Mouse (Mus musculus) megakaryocyte, embryonic 14.5 days (primary cell): Measurements from ENCODE around the gene Snap29. TPM values are rescaled to one million over a fixed set of nuclear protein-coding genes. Genes with fewer than 3 reads are reported as not detected.

Experiments
- H3K27me3 ChIP-seq: replicated peaks from 2 replicates; pipeline ENCODE3; 2012; ENCODE audit warnings: inconsistent platforms
- H3K36me3 ChIP-seq: replicated peaks from 2 replicates; pipeline ENCODE3; 2012; ENCODE audit warnings: low read length, inconsistent platforms, mixed read lengths
- H3K4me1 ChIP-seq: 2 replicates; pipeline ENCODE4 v1.6.1; 2012; ENCODE audit warnings: inconsistent platforms
- H3K4me3 ChIP-seq: replicated peaks from 2 replicates; pipeline ENCODE3; 2012; ENCODE audit warnings: moderate library complexity, mild to moderate bottlenecking, inconsistent platforms
- H3K9me3 ChIP-seq: 2 replicates; pipeline ENCODE4 v1.6.1; 2012; ENCODE audit warnings: inconsistent platforms
- FLI1 ChIP-seq: IDR thresholded peaks from 2 replicates; pipeline ENCODE4 v1.6.1; 2012; ENCODE audit warnings: low read length, inconsistent platforms, mixed read lengths
- GATA1 ChIP-seq: IDR thresholded peaks from 3 replicates; pipeline ENCODE4 v1.6.1; 2012; ENCODE audit warnings: mixed read lengths, low read length, inconsistent platforms, borderline replicate concordance
- polyA plus RNA-seq: library from polyadenylated mRNA; stranded (reverse); fragments of >175 nt; gene quantifications from 2 replicates; pipeline ENCODE4 v1.2.3, GENCODE M21; 2012; ENCODE audit warnings: low replicate concordance; ENCODE audit not compliant: insufficient read depth

Gene Snap29
- polyA plus RNA-seq, 1 experiment, result 6.3 TPM

GRCm38 (mm10) chr16:17410209-17410608 lies 4.4 kb downstream of the Snap29 start:
- H3K4me1 ChIP-seq, result peaks cover 65% of the 10 kb centered on the region
- H3K36me3 ChIP-seq, result peaks cover 55% of the 10 kb centered on the region
- peaks cover under 1% of the 10 kb centered on the region for H3K9me3 ChIP-seq
- TF ChIP-seq FLI1 (no peak), GATA1 (no peak)
- H3K4me3 ChIP-seq, result peak overlapping the region; percentile 90
- H3K27me3 ChIP-seq, result no peaks in the 10 kb centered on the region

- H3K27me3 ChIP-seq, result no peaks in the 10 kb centered on the region
- H3K36me3 ChIP-seq, result peaks cover 94% of the 10 kb centered on the region
- TF ChIP-seq FLI1, result no peak
- no peak for TF ChIP-seq GATA1
- H3K9me3 ChIP-seq, result no peaks in the 10 kb centered on the region
- H3K4me3 ChIP-seq, result no peak overlapping the region
- H3K4me1 ChIP-seq, result peaks cover 28% of the 10 kb centered on the region
These were observed 17.2 kb downstream of the Snap29 start for GRCm38 (mm10) chr16:17423021-17423420.

GRCm38 (mm10) chr16:17432576-17432975 lies 26.8 kb downstream of the Snap29 start:
- Histone ChIP-seq H3K9me3 (no peaks in the 10 kb centered on the region), H3K4me1 (peaks cover 13% of the 10 kb centered on the region), H3K27me3 (peaks cover 2% of the 10 kb centered on the region), H3K36me3 (peaks cover 50% of the 10 kb centered on the region), H3K4me3 (no peak overlapping the region)
- no peak for TF ChIP-seq FLI1
- TF ChIP-seq GATA1, result no peak

DNA sequence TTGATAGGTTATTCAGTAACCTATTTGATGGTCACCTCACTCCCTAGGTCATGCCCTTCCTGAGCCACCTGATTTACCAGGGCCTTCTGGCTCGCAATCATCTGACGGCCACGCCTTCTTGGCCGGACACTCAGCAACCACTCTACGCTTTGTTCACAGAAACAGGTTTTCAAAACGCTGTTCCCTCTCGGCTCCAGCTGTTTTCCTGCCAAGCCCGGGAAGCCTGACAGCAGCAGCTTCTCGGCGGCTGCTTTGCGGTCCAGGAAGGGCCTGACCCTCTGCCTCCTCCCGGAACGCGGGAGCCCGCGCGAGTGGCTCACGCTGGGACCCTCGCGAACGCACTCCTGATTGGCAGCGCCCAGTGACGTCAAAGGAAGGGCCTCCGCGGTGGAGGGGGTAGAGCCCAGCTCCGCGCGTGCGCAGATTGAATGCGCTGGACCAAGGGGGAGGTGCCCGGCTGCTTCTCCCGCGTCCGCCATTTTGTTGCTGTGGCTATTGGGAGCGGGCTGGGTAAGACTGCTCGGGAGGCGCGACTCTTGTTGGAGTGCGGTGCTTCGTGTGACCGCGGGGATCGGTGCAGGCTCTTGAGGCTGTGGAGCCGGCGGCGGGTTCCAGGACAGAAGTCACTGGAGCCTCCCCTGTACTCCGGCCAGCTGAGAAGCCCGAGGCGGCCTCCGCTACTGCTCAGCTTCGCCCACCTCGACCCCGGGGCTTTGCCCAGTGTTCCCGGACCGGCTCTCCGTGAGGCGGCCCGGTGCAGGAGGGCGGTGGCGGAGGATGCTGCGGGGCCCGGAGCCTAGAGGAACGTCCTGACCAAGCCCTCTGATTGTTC lies 46.0 kb downstream of the Snap29 start, which contains the start of gene Crkl:
Crkl (plus strand) TSS at position 447 of the 832 bp plus-strand sequence.
- Histone ChIP-seq H3K4me1 (peaks cover 30% of the 10 kb centered on the region), H3K36me3 (peaks cover 18% of the 10 kb centered on the region), H3K9me3 (peaks cover 2% of the 10 kb centered on the region), H3K27me3 (peaks cover 3% of the 10 kb centered on the region), H3K4me3 (peak within 1 kb of the TSS; percentile 100)
- TF ChIP-seq GATA1 (no peak), FLI1 (no peak)

DNA sequence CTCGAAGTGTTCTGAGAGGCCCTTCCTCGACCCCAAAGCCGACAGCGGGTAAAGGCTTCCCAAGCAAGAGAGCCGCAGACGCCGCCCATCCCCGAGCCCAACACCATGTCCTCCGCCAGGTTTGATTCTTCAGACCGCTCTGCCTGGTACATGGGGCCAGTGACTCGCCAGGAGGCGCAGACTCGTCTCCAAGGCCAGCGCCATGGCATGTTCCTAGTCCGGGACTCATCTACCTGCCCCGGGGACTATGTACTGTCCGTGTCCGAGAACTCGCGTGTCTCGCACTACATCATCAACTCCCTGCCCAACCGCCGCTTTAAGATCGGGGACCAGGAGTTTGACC lies 46.6 kb downstream of the Snap29 start:
- no peak for TF ChIP-seq FLI1
- TF ChIP-seq GATA1, result no peak
- H3K4me3 ChIP-seq, result peak overlapping the region; percentile 100
- no peaks in the 10 kb centered on the region for H3K9me3 ChIP-seq
- peaks cover 3% of the 10 kb centered on the region for H3K27me3 ChIP-seq
- H3K4me1 ChIP-seq, result peaks cover 36% of the 10 kb centered on the region
- peaks cover 24% of the 10 kb centered on the region for H3K36me3 ChIP-seq

- H3K9me3 ChIP-seq, result no peaks in the 10 kb centered on the region
- H3K4me1 ChIP-seq, result peaks cover 70% of the 10 kb centered on the region
- no peak overlapping the region for H3K4me3 ChIP-seq
- H3K36me3 ChIP-seq, result peaks cover 51% of the 10 kb centered on the region
- no peaks in the 10 kb centered on the region for H3K27me3 ChIP-seq
- TF ChIP-seq GATA1 (no peak), FLI1 (no peak)
These were observed 51.1 kb downstream of the Snap29 start for GRCm38 (mm10) chr16:17456901-17457300.

- Histone ChIP-seq H3K36me3 (peaks cover 69% of the 10 kb centered on the region), H3K4me1 (peaks cover 87% of the 10 kb centered on the region), H3K27me3 (no peaks in the 10 kb centered on the region), H3K4me3 (no peak overlapping the region), H3K9me3 (no peaks in the 10 kb centered on the region)
- no peak for TF ChIP-seq FLI1
- no peak for TF ChIP-seq GATA1
These were observed 54.5 kb downstream of the Snap29 start for GRCm38 (mm10) chr16:17460254-17460653.

- no peaks in the 10 kb centered on the region for H3K27me3 ChIP-seq
- peak overlapping the region; percentile 33 for H3K4me3 ChIP-seq
- peaks cover 58% of the 10 kb centered on the region for H3K36me3 ChIP-seq
- no peaks in the 10 kb centered on the region for H3K9me3 ChIP-seq
- TF ChIP-seq GATA1 (no peak), FLI1 (no peak)
- H3K4me1 ChIP-seq, result peaks cover 75% of the 10 kb centered on the region
These were observed 55.8 kb downstream of the Snap29 start for GRCm38 (mm10) chr16:17461596-17461995.

GRCm38 (mm10) chr16:17463184-17463583 lies 57.4 kb downstream of the Snap29 start:
- Histone ChIP-seq H3K9me3 (no peaks in the 10 kb centered on the region), H3K4me3 (no peak overlapping the region), H3K36me3 (peaks cover 56% of the 10 kb centered on the region), H3K27me3 (no peaks in the 10 kb centered on the region), H3K4me1 (peaks cover 73% of the 10 kb centered on the region)
- TF ChIP-seq FLI1 (no peak), GATA1 (no peak)

GRCm38 (mm10) chr16:17466875-17467663 lies 61.3 kb downstream of the Snap29 start:
- peaks cover 71% of the 10 kb centered on the region for H3K36me3 ChIP-seq
- H3K4me3 ChIP-seq, result no peak overlapping the region
- peaks cover 44% of the 10 kb centered on the region for H3K4me1 ChIP-seq
- no peak for TF ChIP-seq FLI1
- no peak for TF ChIP-seq GATA1
- H3K9me3 ChIP-seq, result no peaks in the 10 kb centered on the region
- no peaks in the 10 kb centered on the region for H3K27me3 ChIP-seq
